Mouse (Mus musculus): ENCODE results near the gene Myl6.
A peak's percentile ranks its signal among the peaks of the same experiment; 100 is the strongest.

Gene Myl6

GRCm38 (mm10) chr10:128493695-128494666 is at the start of gene Myl6:
Gene Myl6 (minus strand): TSS chr10:128494145.
- DNase-seq (ENCODE audit: low read depth, low spot score), result peak; percentile 97

- no peak for DNase-seq (ENCODE audit: low read depth, low spot score)
Measured at GRCm38 (mm10) chr10:128543100-128543499, 49.2 kb upstream of the Myl6 start.

- DNase-seq (ENCODE audit: low read depth, low spot score), result no peak
Measured at GRCm38 (mm10) chr10:128538340-128538870, 44.5 kb upstream of the Myl6 start.

GRCm38 (mm10) chr10:128536266-128536940 is 42.5 kb upstream of the Myl6 start:
- DNase-seq (ENCODE audit: low read depth, low spot score), result no peak

DNA sequence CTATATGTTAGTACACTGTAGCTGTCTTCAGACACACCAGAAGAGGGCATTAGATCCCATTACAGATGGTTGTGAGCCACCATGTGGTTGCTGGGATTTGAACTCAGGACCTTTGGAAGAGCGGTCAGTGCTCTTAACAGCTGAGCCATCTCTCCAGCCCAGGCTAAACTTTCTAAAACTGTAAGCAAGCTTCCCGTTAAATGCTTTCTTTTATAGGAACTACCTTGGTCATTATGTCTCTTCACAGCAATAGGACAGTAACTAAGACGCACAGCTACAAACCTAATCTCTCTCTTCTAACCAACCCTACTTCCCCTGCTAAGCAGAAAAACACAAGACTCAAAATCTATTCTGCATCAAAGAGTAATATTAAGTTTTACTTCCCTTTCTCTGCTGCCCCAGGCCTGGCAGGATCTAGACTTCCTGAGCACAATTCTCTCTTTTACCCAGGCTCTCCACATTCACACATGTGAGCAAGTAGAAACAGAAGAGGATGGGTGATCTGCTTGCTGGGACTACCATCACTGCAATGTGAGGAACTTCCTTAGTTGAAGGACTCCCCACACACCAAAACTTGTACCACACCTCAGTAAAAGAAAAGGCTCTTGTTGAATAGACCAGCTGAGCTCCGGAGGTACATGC is 41.8 kb upstream of the Myl6 start:
- no peak for DNase-seq (ENCODE audit: low read depth, low spot score)

GRCm38 (mm10) chr10:128535206-128535605 is 41.3 kb upstream of the Myl6 start:
- no peak for DNase-seq (ENCODE audit: low read depth, low spot score)

GRCm38 (mm10) chr10:128526366-128527356 is 32.7 kb upstream of the Myl6 start:
- DNase-seq (ENCODE audit: low read depth, low spot score), result no peak

DNA sequence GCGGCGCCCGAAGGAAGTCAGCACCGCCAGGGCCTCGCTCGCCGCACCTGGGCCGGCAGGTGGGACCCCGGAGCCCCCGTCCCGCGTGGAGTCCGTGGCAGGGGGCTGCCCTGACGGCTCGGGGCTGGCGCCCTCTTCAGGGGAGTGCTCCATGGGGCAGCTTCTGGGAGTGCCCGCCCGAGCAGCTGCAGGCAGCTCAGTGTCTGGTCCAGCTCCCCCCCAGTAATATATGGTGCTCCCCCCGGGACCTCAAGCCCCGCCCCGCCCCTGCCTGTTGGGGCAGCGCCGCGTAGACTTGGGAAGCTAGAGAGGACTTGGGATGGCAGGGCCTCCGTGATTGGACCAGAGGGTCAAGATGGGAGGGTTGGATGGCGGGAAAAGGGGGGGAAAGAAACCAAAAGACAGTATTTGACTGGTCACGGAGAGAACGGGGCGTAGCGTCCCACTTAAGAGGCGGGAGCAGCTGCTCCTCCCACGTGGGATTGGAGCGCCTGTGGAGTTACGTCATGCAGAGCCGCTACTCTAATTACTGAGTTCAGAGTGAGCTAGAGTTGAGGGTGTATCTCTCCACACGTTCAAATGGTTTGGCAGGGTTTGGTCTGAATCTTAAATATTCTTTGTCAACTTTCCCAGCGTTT is 31.8 kb upstream of the Myl6 start, which contains the start of gene Esyt1:
Gene Esyt1, minus strand, starts transcription at position 201 of the 638 bp plus-strand sequence.
- peak; percentile 90 for DNase-seq (ENCODE audit: low read depth, low spot score)

DNA sequence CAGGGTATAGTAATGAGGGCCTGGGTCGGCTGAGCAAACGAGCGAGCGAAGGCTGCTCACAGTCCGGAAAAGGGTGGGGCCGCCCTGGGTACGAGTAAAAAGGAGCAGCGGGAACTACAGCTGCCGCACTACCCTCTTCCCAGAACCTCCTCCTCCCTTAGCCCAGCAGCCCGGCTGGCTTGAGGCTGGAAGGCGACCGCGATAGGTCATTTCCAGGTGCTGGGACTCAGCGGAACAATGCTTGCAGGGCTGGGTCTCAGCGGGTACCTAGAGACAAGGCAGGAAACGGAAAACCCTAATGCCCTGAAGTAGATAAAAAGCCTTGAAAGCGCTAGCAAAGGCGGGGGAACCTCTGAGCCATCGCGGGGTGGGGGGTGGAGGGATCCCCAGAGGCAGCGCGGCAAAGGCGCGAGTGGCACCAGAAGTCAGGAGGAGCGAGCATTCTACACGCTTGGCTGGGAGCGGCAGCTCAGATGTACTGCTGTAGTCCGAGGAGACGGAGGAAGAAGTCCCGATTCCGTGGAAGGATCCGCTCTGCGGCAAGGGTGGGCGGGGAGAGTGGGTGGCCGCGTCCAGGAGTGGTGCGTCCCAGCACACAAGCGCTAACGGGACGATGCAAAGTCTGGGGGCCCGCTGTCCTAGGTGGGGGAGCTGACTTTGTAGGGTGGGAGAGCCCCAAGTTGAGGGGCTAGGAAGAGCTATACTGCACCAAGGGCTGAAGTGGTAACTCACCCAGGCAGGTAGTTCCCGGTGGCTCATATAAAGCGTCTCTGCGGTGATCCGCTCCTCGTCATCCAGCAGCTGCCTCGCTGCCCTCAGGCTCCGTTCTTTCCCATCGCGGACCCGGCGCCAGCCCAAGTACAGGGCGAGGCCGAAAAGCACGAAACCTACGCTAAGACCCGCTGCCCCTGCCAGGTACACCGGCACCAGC is 31.1 kb upstream of the Myl6 start:
- no peak for DNase-seq (ENCODE audit: low read depth, low spot score)

DNA sequence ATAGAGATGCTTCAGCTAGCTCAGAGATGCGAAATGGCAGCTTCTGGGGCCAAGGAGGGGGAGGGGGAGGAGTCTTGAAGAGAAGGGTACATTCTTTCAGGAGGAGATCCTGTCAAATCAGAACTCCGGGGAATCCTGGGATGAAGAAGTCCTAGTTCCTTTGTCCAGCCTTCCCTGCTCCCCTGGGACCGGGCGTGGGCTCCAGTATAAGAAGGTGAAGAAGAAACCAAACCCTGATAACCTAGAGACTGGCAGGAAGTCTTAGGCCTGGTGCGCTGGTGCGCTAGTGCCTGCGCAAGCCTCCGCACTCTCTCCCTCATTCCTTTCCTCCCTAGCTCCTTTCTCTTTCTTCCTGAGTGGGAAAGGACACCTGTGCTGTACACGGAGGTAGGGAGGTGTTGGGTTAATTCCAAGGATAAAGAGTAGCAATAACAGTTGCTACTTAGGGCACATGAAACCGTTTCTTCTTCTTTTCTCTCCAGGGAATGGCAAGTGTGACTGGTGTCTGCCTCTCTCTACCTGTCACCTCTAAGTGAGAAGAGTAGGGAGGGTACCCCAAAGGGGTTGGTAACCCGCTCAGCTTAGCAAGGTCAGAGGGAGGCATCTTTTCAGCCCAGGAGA is 30.3 kb upstream of the Myl6 start:
- no peak for DNase-seq (ENCODE audit: low read depth, low spot score)

DNA sequence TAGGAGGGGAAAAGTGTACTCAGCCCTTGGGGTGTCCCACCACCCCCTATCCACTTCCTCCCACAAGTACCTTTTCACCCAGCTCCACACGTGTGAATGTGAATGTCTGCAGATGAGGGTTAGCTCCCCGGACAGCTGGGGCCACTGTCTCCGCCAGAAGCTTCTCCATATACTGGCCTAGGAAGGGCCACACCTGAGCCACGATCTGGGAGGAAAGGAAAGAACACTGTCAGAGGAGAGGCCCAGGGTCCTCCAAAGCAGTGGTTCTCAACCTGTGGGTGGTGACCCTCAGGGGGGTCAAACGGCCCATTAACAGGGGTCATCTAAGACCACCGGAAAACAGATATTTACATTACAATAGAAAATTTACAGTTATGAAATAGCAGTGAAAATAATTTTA is 28.4 kb upstream of the Myl6 start:
- no peak for DNase-seq (ENCODE audit: low read depth, low spot score)

DNA sequence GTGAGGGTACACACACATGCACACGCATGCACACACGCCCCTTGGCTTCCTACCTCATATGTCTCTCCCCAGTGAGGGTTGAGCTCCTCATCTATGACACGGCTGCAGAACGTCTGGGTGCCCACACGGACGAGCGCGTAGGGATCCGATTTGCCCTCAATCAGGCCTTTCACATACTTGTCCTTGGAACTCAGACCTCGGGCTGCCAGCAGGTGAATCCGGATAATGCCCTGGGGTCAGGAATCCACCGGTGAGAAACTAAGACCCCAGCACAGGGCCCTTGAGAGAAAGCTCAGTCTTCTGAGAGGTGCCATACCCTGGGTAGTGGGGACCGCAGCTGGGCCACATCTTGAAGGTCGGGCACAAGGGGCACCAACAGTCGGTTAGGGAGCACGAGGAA is 26.6 kb upstream of the Myl6 start:
- DNase-seq (ENCODE audit: low read depth, low spot score), result no peak

GRCm38 (mm10) chr10:128518833-128519232 is 24.9 kb upstream of the Myl6 start:
- no peak for DNase-seq (ENCODE audit: low read depth, low spot score)

DNA sequence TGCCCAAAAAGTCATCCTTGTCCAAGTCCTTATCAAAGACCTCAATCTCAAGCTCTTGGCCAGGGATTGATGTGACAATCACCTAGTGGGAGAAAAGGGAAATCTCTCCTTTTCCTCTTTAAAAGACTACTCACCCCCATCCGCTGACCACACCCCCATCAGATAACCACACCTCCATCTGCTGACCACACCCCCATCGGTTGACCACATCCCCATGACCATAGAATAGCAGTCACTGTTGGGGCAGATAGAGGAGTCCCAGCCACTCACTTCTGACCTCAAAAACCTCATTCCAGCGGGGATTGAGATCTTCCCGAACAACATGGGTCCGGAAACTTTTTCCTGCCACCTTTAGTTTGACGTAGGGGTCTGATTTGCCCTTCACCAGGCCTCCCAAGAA is 22.7 kb upstream of the Myl6 start:
- no peak for DNase-seq (ENCODE audit: low read depth, low spot score)

- no peak for DNase-seq (ENCODE audit: low read depth, low spot score)
Measured at GRCm38 (mm10) chr10:128516029-128516428, 22.1 kb upstream of the Myl6 start.

DNA sequence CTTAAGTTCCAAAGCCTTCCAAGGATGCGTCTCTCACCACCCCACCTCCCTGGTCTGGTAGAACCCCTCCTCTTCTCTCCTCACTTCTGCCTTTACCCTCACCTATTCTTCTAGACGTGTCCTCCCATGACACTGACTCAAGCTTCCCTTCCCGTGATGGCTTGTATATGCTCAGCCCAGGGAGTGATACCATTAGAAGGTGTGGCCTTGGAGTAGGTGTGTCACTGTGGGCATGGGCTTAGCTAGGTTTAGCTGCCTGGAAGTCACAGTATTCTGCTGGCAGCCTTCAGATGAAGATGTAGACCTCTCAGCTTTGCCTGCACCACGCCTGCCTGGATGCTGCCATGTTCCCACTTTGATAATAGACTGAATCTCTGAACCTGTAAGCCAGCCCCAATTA is 21.1 kb upstream of the Myl6 start:
- no peak for DNase-seq (ENCODE audit: low read depth, low spot score)

DNA sequence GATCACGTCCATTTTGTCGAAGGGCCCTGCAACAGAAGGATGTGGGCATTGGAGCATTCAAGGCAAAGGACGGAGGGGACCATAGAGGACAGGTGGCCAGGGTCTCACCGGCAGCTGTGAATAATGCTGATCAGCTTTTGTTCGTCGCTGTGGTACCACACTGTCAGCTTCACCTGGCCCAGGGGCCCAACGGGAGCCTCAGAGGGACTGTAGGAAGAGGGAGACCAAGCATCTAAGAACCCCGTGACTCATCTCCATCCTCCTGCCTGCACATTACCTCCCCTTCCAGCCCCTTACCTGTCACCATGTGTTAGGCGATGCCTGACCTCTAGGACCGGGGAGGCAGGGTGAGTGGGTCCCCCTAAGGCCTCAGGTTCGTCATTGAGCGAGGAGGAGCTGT is 17.8 kb upstream of the Myl6 start:
- DNase-seq (ENCODE audit: low read depth, low spot score), result no peak

GRCm38 (mm10) chr10:128511189-128511588 is 17.2 kb upstream of the Myl6 start:
- no peak for DNase-seq (ENCODE audit: low read depth, low spot score)

GRCm38 (mm10) chr10:128510301-128510700 is 16.4 kb upstream of the Myl6 start:
- DNase-seq (ENCODE audit: low read depth, low spot score), result no peak

All from brain, embryonic 18.5 days (tissue).